Mouse (Mus musculus): ENCODE results near the gene Rnd3.

DNA sequence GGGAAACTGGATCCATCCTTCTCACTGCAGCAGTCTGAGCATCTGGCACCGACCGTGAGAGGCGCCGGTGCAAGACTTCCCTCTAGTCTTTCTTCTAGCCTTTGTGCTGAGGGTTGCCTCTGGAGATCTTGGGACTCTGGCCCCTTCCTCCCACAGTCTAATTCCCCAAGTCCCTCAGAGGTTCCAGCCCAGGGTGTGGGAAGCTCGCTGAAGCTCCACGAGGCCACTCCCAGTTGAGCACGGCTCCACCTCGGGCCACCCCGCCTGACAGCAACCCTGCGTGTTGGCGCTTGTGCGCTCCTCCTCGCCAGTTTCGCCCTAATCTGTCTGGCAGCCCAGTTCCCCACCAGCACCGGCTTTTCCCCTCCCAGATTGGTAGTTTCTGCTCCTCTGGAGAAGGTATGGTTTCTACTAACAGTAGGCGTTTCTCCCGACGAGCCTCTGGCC, 2.0 kb downstream of the Rnd3 start:
- TF ChIP-seq POLR2A (IDR thresholded peaks at IDR 0.05; ENCODE audit: borderline replicate concordance, insufficient read depth, low read length), result no peak
- no peak for TF ChIP-seq CTCF (IDR thresholded peaks at IDR 0.05; ENCODE audit: borderline replicate concordance, insufficient read depth, low read depth, low read length)
